Comparison of ENCODE assay signal across 22 mouse cellular contexts in the genomic region with DNA sequence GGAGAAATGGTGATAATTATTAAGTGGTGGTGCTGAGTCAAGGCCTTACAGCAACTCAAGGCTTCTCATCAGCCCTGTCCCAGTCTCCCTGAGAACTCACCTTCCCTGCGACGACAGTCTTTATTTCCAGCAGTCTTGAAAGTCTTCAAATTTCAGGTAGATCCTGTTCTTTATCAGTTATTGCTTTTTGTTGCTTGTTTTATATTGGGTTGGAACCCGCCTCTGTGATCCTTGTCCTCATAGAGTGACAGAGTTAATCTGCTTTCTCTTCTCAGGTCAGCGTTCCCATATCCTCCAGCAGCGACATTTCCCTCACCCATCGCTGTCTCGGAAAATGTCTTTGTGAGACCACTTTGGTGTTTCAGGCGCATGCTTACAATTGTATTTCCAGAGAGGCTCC. TPM values are rescaled to one million over a fixed set of nuclear protein-coding genes. Genes with fewer than 3 reads are reported as not detected.
"Had no signal": no experiment of that assay in that cellular context is flagged by ENCODE, and none has a peak within 500 bp of the region (broad histone marks: within the 10 kb centered on the region; RNA-seq: fewer than 3 reads in every experiment).

No protein-coding gene starts in this region.

- H3K9me3 ChIP-seq: megakaryocyte, embryonic 14.5 days; midbrain, embryonic 13.5 days; neural tube, embryonic 13.5 days; neural tube, embryonic 15.5 days; stomach, embryonic 15.5 days had no signal

- DNase-seq: lung, adult 18-20 months; lung, embryonic 14.5 days; lung, postnatal 14 days; lung, postnatal 36 days; retina, postnatal 1 day; right cerebral cortex, adult 18-20 months; right cerebral cortex, postnatal 25 days; right cerebral cortex, postnatal 4 days; thymus, adult 2 months; thymus, postnatal 25 days; thymus, postnatal 4 days had no signal

- H3K4me2 ChIP-seq: lung, embryonic 14.5 days; midbrain, embryonic 11.5 days; midbrain, embryonic 13.5 days; neural tube, embryonic 13.5 days; neural tube, embryonic 15.5 days; stomach, embryonic 15.5 days had no signal

- H3K27me3 ChIP-seq: megakaryocyte, embryonic 14.5 days; midbrain, embryonic 13.5 days; neural tube, embryonic 13.5 days; neural tube, embryonic 15.5 days; stomach, embryonic 15.5 days had no signal

- H3K4me1 ChIP-seq: megakaryocyte, embryonic 14.5 days; midbrain, embryonic 13.5 days; neural tube, embryonic 13.5 days; neural tube, embryonic 15.5 days; stomach, embryonic 15.5 days had no signal

- ATAC-seq: midbrain, embryonic 13.5 days; midbrain, embryonic 16.5 days had no signal

- H3K9ac ChIP-seq: lung, embryonic 14.5 days; midbrain, embryonic 13.5 days; neural tube, embryonic 13.5 days; neural tube, embryonic 15.5 days; stomach, embryonic 15.5 days had no signal

- H3K27ac ChIP-seq: macrophage; midbrain, embryonic 13.5 days; neural tube, embryonic 13.5 days; neural tube, embryonic 15.5 days; stomach, embryonic 15.5 days; stomach, postnatal 0 days had no signal

- H3K4me3 ChIP-seq: megakaryocyte, embryonic 14.5 days; midbrain, embryonic 13.5 days; myocyte; neural tube, embryonic 13.5 days; neural tube, embryonic 15.5 days; stomach, embryonic 15.5 days had no signal

- H3K36me3 ChIP-seq: neural tube, embryonic 13.5 days; neural tube, embryonic 15.5 days; stomach, embryonic 15.5 days had no signal

RNA-seq across cellular contexts. Expression of a gene that starts 45.9 kb away (rescaled TPM):
- polyA plus RNA-seq: neural tube, embryonic 11.5 days; stomach, postnatal 0 days; thymus, adult 2 months had no signal
